Mouse (Mus musculus): ENCODE measurements around the gene Psg19. TPM values are rescaled to one million over a fixed set of nuclear protein-coding genes. Genes with fewer than 3 reads are reported as not detected.
"Not testable (repeated sequence)": the region's sequence is repeated elsewhere in the genome, so short reads cannot be mapped to it uniquely, and the experiment has no call there.

Gene Psg19
- polyA plus RNA-seq, 1 experiment from 2014 or later, result not detected

GRCm38 (mm10) chr7:18821507-18821906 is 23.2 kb upstream of the Psg19 start, which contains the start of gene Psg17:
Psg17 (minus strand) TSS chr7:18821607.
- no peaks in the 10 kb centered on the region for H3K4me1 ChIP-seq (ENCODE audit: control insufficient read depth, insufficient read depth, low read length)
- ATAC-seq, result no peak
- no peak within 1 kb of the TSS for H3K9ac ChIP-seq (ENCODE audit: low read depth, low read length)
- H3K36me3 ChIP-seq (ENCODE audit: control insufficient read depth, insufficient read depth, low read length), result no peaks in the 10 kb centered on the region
- H3K9me3 ChIP-seq (replicated peaks; ENCODE audit: control insufficient read depth, low read length, poor library complexity, severe bottlenecking), result no peaks in the 10 kb centered on the region
- no peak within 1 kb of the TSS for H3K27ac ChIP-seq (ENCODE audit: low read length)
- 79% methylated on average over 3 of the region's 3 CpGs for whole genome bisulfite sequencing
- H3K27me3 ChIP-seq (ENCODE audit: control insufficient read depth, insufficient read depth, low read depth, low read length), result no peaks in the 10 kb centered on the region
- no peak within 1 kb of the TSS for H3K4me2 ChIP-seq (ENCODE audit: low read length)
- no peak within 1 kb of the TSS for H3K4me3 ChIP-seq (ENCODE audit: low read depth, low read length)

DNA sequence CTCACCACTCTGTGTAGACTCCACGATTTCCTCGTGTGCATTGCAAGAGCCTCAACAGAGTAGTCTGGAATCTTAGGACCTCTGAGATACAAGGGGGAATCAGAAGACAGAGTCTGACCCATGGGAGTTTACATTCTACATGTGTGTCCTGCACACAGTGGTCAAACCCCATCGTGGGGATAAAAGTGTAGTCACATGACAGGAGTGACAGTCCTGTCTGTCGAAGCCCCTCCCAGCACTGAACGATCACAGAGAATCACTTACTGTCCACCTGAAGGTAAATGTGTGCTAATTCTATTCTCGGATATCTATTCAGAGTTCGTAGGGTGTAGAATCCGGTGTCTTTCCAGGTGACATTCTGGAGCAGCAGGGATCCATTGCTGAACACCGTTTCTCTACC is 20.0 kb upstream of the Psg19 start:
- H3K9me3 ChIP-seq (replicated peaks; ENCODE audit: control insufficient read depth, low read length, poor library complexity, severe bottlenecking), result no peaks in the 10 kb centered on the region
- H3K36me3 ChIP-seq (ENCODE audit: control insufficient read depth, insufficient read depth, low read length), result no peaks in the 10 kb centered on the region
- H3K27me3 ChIP-seq (ENCODE audit: control insufficient read depth, insufficient read depth, low read depth, low read length), result no peaks in the 10 kb centered on the region
- no peak overlapping the region for H3K27ac ChIP-seq (ENCODE audit: low read length)
- no peak for ATAC-seq
- H3K4me1 ChIP-seq (ENCODE audit: control insufficient read depth, insufficient read depth, low read length), result no peaks in the 10 kb centered on the region
- no peak overlapping the region for H3K4me2 ChIP-seq (ENCODE audit: low read length)
- no peak overlapping the region for H3K4me3 ChIP-seq (ENCODE audit: low read depth, low read length)
- H3K9ac ChIP-seq (ENCODE audit: low read depth, low read length), result no peak overlapping the region
- 86% methylated on average over 9 of the region's 9 CpGs for WGBS

- Histone ChIP-seq H3K27me3 (ENCODE audit: control insufficient read depth, insufficient read depth, low read depth, low read length) (no peaks in the 10 kb centered on the region), H3K4me3 (ENCODE audit: low read depth, low read length) (no peak overlapping the region), H3K4me2 (ENCODE audit: low read length) (no peak overlapping the region), H3K9me3 (replicated peaks; ENCODE audit: control insufficient read depth, low read length, poor library complexity, severe bottlenecking) (no peaks in the 10 kb centered on the region), H3K36me3 (ENCODE audit: control insufficient read depth, insufficient read depth, low read length) (no peaks in the 10 kb centered on the region), H3K9ac (ENCODE audit: low read depth, low read length) (no peak overlapping the region), H3K27ac (ENCODE audit: low read length) (no peak overlapping the region), H3K4me1 (ENCODE audit: control insufficient read depth, insufficient read depth, low read length) (no peaks in the 10 kb centered on the region)
- ATAC-seq, result no peak
Observed at GRCm38 (mm10) chr7:18803526-18803925, 5.2 kb upstream of the Psg19 start.

- H3K9ac ChIP-seq (ENCODE audit: low read depth, low read length), result no peak overlapping the region
- no peak overlapping the region for H3K27ac ChIP-seq (ENCODE audit: low read length)
- 44% methylated on average over 3 of the region's 3 CpGs for WGBS
- H3K4me2 ChIP-seq (ENCODE audit: low read length), result no peak overlapping the region
- no peak for ATAC-seq
- H3K4me3 ChIP-seq (ENCODE audit: low read depth, low read length), result no peak overlapping the region
- H3K4me1 ChIP-seq (ENCODE audit: control insufficient read depth, insufficient read depth, low read length), result no peaks in the 10 kb centered on the region
- no peaks in the 10 kb centered on the region for H3K36me3 ChIP-seq (ENCODE audit: control insufficient read depth, insufficient read depth, low read length)
- no peaks in the 10 kb centered on the region for H3K27me3 ChIP-seq (ENCODE audit: control insufficient read depth, insufficient read depth, low read depth, low read length)
- H3K9me3 ChIP-seq (replicated peaks; ENCODE audit: control insufficient read depth, low read length, poor library complexity, severe bottlenecking), result no peaks in the 10 kb centered on the region
Observed at GRCm38 (mm10) chr7:18799129-18799528, 809 bp upstream of the Psg19 start.

GRCm38 (mm10) chr7:18790671-18791070 is 7.6 kb downstream of the Psg19 start:
- H3K4me3 ChIP-seq (ENCODE audit: low read depth, low read length); H3K27me3 ChIP-seq (ENCODE audit: control insufficient read depth, insufficient read depth, low read depth, low read length): not testable (repeated sequence)

DNA sequence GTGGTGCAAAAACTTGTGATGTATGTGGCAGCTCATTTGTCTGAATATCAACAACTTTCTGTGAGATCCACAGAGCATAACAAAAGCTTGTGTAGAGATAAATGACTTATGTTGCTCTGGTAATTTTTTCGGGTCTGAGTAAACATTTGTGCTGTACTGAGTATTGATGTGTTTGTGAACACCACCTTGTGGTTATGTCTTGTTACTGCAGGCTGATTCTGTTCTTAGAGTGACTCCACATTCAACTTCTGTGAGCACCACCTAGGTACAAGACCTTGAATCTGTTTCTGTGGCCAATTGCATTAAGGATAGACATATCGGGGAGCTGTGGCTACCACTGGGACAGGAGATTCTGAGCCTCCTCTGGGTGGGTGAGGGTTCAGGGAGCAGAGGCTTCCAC is 17.0 kb downstream of the Psg19 start:
- not testable (repeated sequence) for H3K27me3 ChIP-seq (ENCODE audit: control insufficient read depth, insufficient read depth, low read depth, low read length); H3K9me3 ChIP-seq (replicated peaks; ENCODE audit: control insufficient read depth, low read length, poor library complexity, severe bottlenecking); H3K9ac ChIP-seq (ENCODE audit: low read depth, low read length); ATAC-seq; H3K36me3 ChIP-seq (ENCODE audit: control insufficient read depth, insufficient read depth, low read length); H3K27ac ChIP-seq (ENCODE audit: low read length); H3K4me1 ChIP-seq (ENCODE audit: control insufficient read depth, insufficient read depth, low read length); H3K4me2 ChIP-seq (ENCODE audit: low read length); H3K4me3 ChIP-seq (ENCODE audit: low read depth, low read length)
- WGBS, result 43% methylated on average over 2 of the region's 2 CpGs

More at GRCm38 (mm10) chr7:18790671-18791070, 7.6 kb downstream of the Psg19 start:
- not testable (repeated sequence) for ATAC-seq; H3K9me3 ChIP-seq (replicated peaks; ENCODE audit: control insufficient read depth, low read length, poor library complexity, severe bottlenecking); H3K36me3 ChIP-seq (ENCODE audit: control insufficient read depth, insufficient read depth, low read length); H3K4me2 ChIP-seq (ENCODE audit: low read length); H3K9ac ChIP-seq (ENCODE audit: low read depth, low read length); H3K27ac ChIP-seq (ENCODE audit: low read length); H3K4me1 ChIP-seq (ENCODE audit: control insufficient read depth, insufficient read depth, low read length)

DNA sequence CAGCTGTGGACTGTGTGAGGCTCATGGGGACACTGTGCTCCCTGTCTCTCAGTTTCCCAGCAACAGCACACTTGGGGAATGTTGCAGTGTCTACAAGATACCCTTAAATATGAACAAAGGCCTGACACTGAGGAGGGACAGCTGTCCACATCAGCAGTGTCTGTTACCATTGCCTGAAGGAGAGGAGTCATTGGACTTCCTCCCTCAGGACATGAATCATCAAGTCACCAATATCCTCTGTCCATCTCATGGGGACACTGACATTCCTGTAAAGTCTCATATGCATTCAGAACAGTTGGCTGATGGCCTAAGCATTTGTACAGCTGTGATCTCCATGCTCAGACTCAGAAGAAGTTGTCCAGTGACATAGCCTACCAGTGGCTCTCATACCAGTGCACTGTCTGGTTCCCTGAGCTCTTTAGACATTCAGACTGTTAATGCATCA is 19.0 kb downstream of the Psg19 start:
- H3K36me3 ChIP-seq (ENCODE audit: control insufficient read depth, insufficient read depth, low read length), result no peaks in the 10 kb centered on the region
- H3K27ac ChIP-seq (ENCODE audit: low read length), result no peak overlapping the region
- no peaks in the 10 kb centered on the region for H3K4me1 ChIP-seq (ENCODE audit: control insufficient read depth, insufficient read depth, low read length)
- H3K4me3 ChIP-seq (ENCODE audit: low read depth, low read length), result no peak overlapping the region
- no peaks in the 10 kb centered on the region for H3K27me3 ChIP-seq (ENCODE audit: control insufficient read depth, insufficient read depth, low read depth, low read length)
- H3K9me3 ChIP-seq (replicated peaks; ENCODE audit: control insufficient read depth, low read length, poor library complexity, severe bottlenecking), result no peaks in the 10 kb centered on the region
- H3K4me2 ChIP-seq (ENCODE audit: low read length), result no peak overlapping the region
- ATAC-seq, result no peak
- H3K9ac ChIP-seq (ENCODE audit: low read depth, low read length), result no peak overlapping the region

- not testable (repeated sequence) for H3K36me3 ChIP-seq (ENCODE audit: control insufficient read depth, insufficient read depth, low read length)
Observed at GRCm38 (mm10) chr7:18762885-18763284, 35.4 kb downstream of the Psg19 start.

GRCm38 (mm10) chr7:18760152-18760551 is 38.2 kb downstream of the Psg19 start:
- WGBS, result 90% methylated on average over 7 of the region's 7 CpGs
- not testable (repeated sequence) for H3K4me2 ChIP-seq (ENCODE audit: low read length); H3K9ac ChIP-seq (ENCODE audit: low read depth, low read length); H3K4me3 ChIP-seq (ENCODE audit: low read depth, low read length); H3K27ac ChIP-seq (ENCODE audit: low read length); H3K4me1 ChIP-seq (ENCODE audit: control insufficient read depth, insufficient read depth, low read length); ATAC-seq; H3K9me3 ChIP-seq (replicated peaks; ENCODE audit: control insufficient read depth, low read length, poor library complexity, severe bottlenecking); H3K36me3 ChIP-seq (ENCODE audit: control insufficient read depth, insufficient read depth, low read length); H3K27me3 ChIP-seq (ENCODE audit: control insufficient read depth, insufficient read depth, low read depth, low read length)

More at GRCm38 (mm10) chr7:18762885-18763284, 35.4 kb downstream of the Psg19 start:
- H3K9ac ChIP-seq (ENCODE audit: low read depth, low read length); H3K9me3 ChIP-seq (replicated peaks; ENCODE audit: control insufficient read depth, low read length, poor library complexity, severe bottlenecking); H3K4me1 ChIP-seq (ENCODE audit: control insufficient read depth, insufficient read depth, low read length); H3K27ac ChIP-seq (ENCODE audit: low read length); H3K27me3 ChIP-seq (ENCODE audit: control insufficient read depth, insufficient read depth, low read depth, low read length); H3K4me3 ChIP-seq (ENCODE audit: low read depth, low read length); ATAC-seq; H3K4me2 ChIP-seq (ENCODE audit: low read length): not testable (repeated sequence)
- 13% methylated on average over 1 of the region's 2 CpGs for WGBS

All from midbrain, embryonic 16.5 days (tissue).